Mouse (Mus musculus) heart, postnatal 0 days (tissue): ENCODE results near the gene Gmeb2.

Experiments
- CTCF ChIP-seq: IDR thresholded peaks from 2 replicates; pipeline ENCODE4 v1.5.1; 2016; ENCODE audit warnings: antibody characterized with exemption, control low read depth, low read depth
- EP300 ChIP-seq: IDR thresholded peaks from 2 replicates; pipeline ENCODE4 v1.6.1; 2016; ENCODE audit warnings: antibody characterized with exemption, low read depth

- TF ChIP-seq CTCF (no peak), EP300 (no peak)
Observed at GRCm38 (mm10) chr2:181202886-181203285, 84.9 kb downstream of the Gmeb2 start.
